Mouse (Mus musculus): ENCODE results near the gene Zcrb1. TPM values are rescaled to one million over a fixed set of nuclear protein-coding genes. Genes with fewer than 3 reads are reported as not detected.
"Not testable (repeated sequence)": the region's sequence is repeated elsewhere in the genome, so short reads cannot be mapped to it uniquely, and the experiment has no call there.

The Zcrb1 gene
- polyA plus RNA-seq, 1 experiment = 14.2 TPM

- H3K36me3 ChIP-seq (ENCODE audit: control insufficient read depth, insufficient read depth, low read length) = no peaks in the 10 kb centered on the region; the same call in 1 of the 2 replicates
- H3K4me1 ChIP-seq (ENCODE audit: control insufficient read depth, insufficient read depth, insufficient read length, low read length) = peaks cover 4% of the 10 kb centered on the region; the same call in 1 of the 2 replicates
- TF ChIP-seq POLR2A (IDR thresholded peaks at IDR 0.05; ENCODE audit: low read depth, low read length) (no peak), CTCF (IDR thresholded peaks at IDR 0.05; ENCODE audit: extremely low read depth, insufficient read length, insufficient replicate concordance, low read depth, low read length) (no peak)
- WGBS = 91% methylated on average over 2 of the region's 2 CpGs
- H3K4me3 ChIP-seq (ENCODE audit: low read depth, low read length) = no peak overlapping the region
- no peaks in the 10 kb centered on the region for H3K27me3 ChIP-seq (ENCODE audit: control insufficient read depth, insufficient read depth, low read length)
- no peak overlapping the region for H3K27ac ChIP-seq (ENCODE audit: insufficient read depth, low read depth, low read length)
Measured at GRCm38 (mm10) chr15:93402730-93403129, 4.6 kb upstream of the Zcrb1 start.

GRCm38 (mm10) chr15:93401446-93401845 is 3.3 kb upstream of the Zcrb1 start:
- Histone ChIP-seq H3K27ac (ENCODE audit: insufficient read depth, low read depth, low read length) (no peak overlapping the region), H3K27me3 (ENCODE audit: control insufficient read depth, insufficient read depth, low read length) (no peaks in the 10 kb centered on the region), H3K4me3 (ENCODE audit: low read depth, low read length) (no peak overlapping the region), H3K4me1 (ENCODE audit: control insufficient read depth, insufficient read depth, insufficient read length, low read length) (peaks cover 7% of the 10 kb centered on the region; the same call in 1 of the 2 replicates), H3K36me3 (ENCODE audit: control insufficient read depth, insufficient read depth, low read length) (no peaks in the 10 kb centered on the region; the same call in 1 of the 2 replicates)
- TF ChIP-seq POLR2A (IDR thresholded peaks at IDR 0.05; ENCODE audit: low read depth, low read length) (no peak), CTCF (IDR thresholded peaks at IDR 0.05; ENCODE audit: extremely low read depth, insufficient read length, insufficient replicate concordance, low read depth, low read length) (no peak)
- 76% methylated on average over 4 of the region's 4 CpGs for WGBS

- 9% methylated on average over 36 of the region's 36 CpGs for WGBS
- H3K27ac ChIP-seq (ENCODE audit: insufficient read depth, low read depth, low read length) = peak overlapping the region; percentile 46; the same call in 1 of the 2 replicates
- H3K27me3 ChIP-seq (ENCODE audit: control insufficient read depth, insufficient read depth, low read length) = no peaks in the 10 kb centered on the region
- peak overlapping the region; percentile 93 for H3K4me3 ChIP-seq (ENCODE audit: low read depth, low read length)
- H3K4me1 ChIP-seq (ENCODE audit: control insufficient read depth, insufficient read depth, insufficient read length, low read length) = peaks cover 7% of the 10 kb centered on the region; the same call in 1 of the 2 replicates
- peaks cover 6% of the 10 kb centered on the region for H3K36me3 ChIP-seq (ENCODE audit: control insufficient read depth, insufficient read depth, low read length)
- no peak for TF ChIP-seq CTCF (IDR thresholded peaks at IDR 0.05; ENCODE audit: extremely low read depth, insufficient read length, insufficient replicate concordance, low read depth, low read length)
- TF ChIP-seq POLR2A (IDR thresholded peaks at IDR 0.05; ENCODE audit: low read depth, low read length) = no peak
Measured at GRCm38 (mm10) chr15:93398699-93399540, 786 bp upstream of the Zcrb1 start.

- H3K36me3 ChIP-seq (ENCODE audit: control insufficient read depth, insufficient read depth, low read length) = peaks cover 13% of the 10 kb centered on the region
- H3K4me3 ChIP-seq (ENCODE audit: low read depth, low read length) = peak overlapping the region; percentile 34
Measured at GRCm38 (mm10) chr15:93397269-93397668, 865 bp downstream of the Zcrb1 start.

GRCm38 (mm10) chr15:93381337-93381736 is 16.8 kb downstream of the Zcrb1 start:
- no peak overlapping the region for H3K4me3 ChIP-seq (ENCODE audit: low read depth, low read length)
- TF ChIP-seq CTCF (IDR thresholded peaks at IDR 0.05; ENCODE audit: extremely low read depth, insufficient read length, insufficient replicate concordance, low read depth, low read length) (no peak), POLR2A (IDR thresholded peaks at IDR 0.05; ENCODE audit: low read depth, low read length) (no peak)
- H3K4me1 ChIP-seq (ENCODE audit: control insufficient read depth, insufficient read depth, insufficient read length, low read length) = no peaks in the 10 kb centered on the region
- H3K27me3 ChIP-seq (ENCODE audit: control insufficient read depth, insufficient read depth, low read length) = no peaks in the 10 kb centered on the region
- 44% methylated on average over 5 of the region's 5 CpGs for WGBS
- H3K36me3 ChIP-seq (ENCODE audit: control insufficient read depth, insufficient read depth, low read length) = peaks cover 9% of the 10 kb centered on the region
- no peak overlapping the region for H3K27ac ChIP-seq (ENCODE audit: insufficient read depth, low read depth, low read length)

More at GRCm38 (mm10) chr15:93397269-93397668, 865 bp downstream of the Zcrb1 start:
- H3K27ac ChIP-seq (ENCODE audit: insufficient read depth, low read depth, low read length) = no peak overlapping the region
- H3K27me3 ChIP-seq (ENCODE audit: control insufficient read depth, insufficient read depth, low read length) = no peaks in the 10 kb centered on the region
- peaks cover 7% of the 10 kb centered on the region; the same call in 1 of the 2 replicates for H3K4me1 ChIP-seq (ENCODE audit: control insufficient read depth, insufficient read depth, insufficient read length, low read length)
- WGBS = 3% methylated on average over 11 of the region's 11 CpGs
- TF ChIP-seq CTCF (IDR thresholded peaks at IDR 0.05; ENCODE audit: extremely low read depth, insufficient read length, insufficient replicate concordance, low read depth, low read length) = no peak
- TF ChIP-seq POLR2A (IDR thresholded peaks at IDR 0.05; ENCODE audit: low read depth, low read length) = no peak

GRCm38 (mm10) chr15:93379177-93379576 is 19.0 kb downstream of the Zcrb1 start:
- Histone ChIP-seq H3K4me1 (ENCODE audit: control insufficient read depth, insufficient read depth, insufficient read length, low read length) (no peaks in the 10 kb centered on the region), H3K27me3 (ENCODE audit: control insufficient read depth, insufficient read depth, low read length) (no peaks in the 10 kb centered on the region), H3K27ac (ENCODE audit: insufficient read depth, low read depth, low read length) (no peak overlapping the region), H3K36me3 (ENCODE audit: control insufficient read depth, insufficient read depth, low read length) (no peaks in the 10 kb centered on the region), H3K4me3 (ENCODE audit: low read depth, low read length) (no peak overlapping the region)
- 69% methylated on average over 3 of the region's 3 CpGs for WGBS
- peak; percentile 19; the same call in 1 of the 2 replicates for TF ChIP-seq CTCF (IDR thresholded peaks at IDR 0.05; ENCODE audit: extremely low read depth, insufficient read length, insufficient replicate concordance, low read depth, low read length)
- TF ChIP-seq POLR2A (IDR thresholded peaks at IDR 0.05; ENCODE audit: low read depth, low read length) = no peak

GRCm38 (mm10) chr15:93375696-93376095 is 22.4 kb downstream of the Zcrb1 start:
- Histone ChIP-seq H3K4me3 (ENCODE audit: low read depth, low read length) (no peak overlapping the region), H3K36me3 (ENCODE audit: control insufficient read depth, insufficient read depth, low read length) (no peaks in the 10 kb centered on the region), H3K4me1 (ENCODE audit: control insufficient read depth, insufficient read depth, insufficient read length, low read length) (no peaks in the 10 kb centered on the region), H3K27ac (ENCODE audit: insufficient read depth, low read depth, low read length) (no peak overlapping the region), H3K27me3 (ENCODE audit: control insufficient read depth, insufficient read depth, low read length) (no peaks in the 10 kb centered on the region; the same call in 1 of the 2 replicates)
- 84% methylated on average over 5 of the region's 5 CpGs for WGBS
- TF ChIP-seq CTCF (IDR thresholded peaks at IDR 0.05; ENCODE audit: extremely low read depth, insufficient read length, insufficient replicate concordance, low read depth, low read length) (no peak), POLR2A (IDR thresholded peaks at IDR 0.05; ENCODE audit: low read depth, low read length) (no peak)

GRCm38 (mm10) chr15:93372525-93373119 is 25.5 kb downstream of the Zcrb1 start:
- H3K36me3 ChIP-seq (ENCODE audit: control insufficient read depth, insufficient read depth, low read length) = not testable (repeated sequence)

More at GRCm38 (mm10) chr15:93372525-93373119, 25.5 kb downstream of the Zcrb1 start:
- H3K4me3 ChIP-seq (ENCODE audit: low read depth, low read length); H3K27me3 ChIP-seq (ENCODE audit: control insufficient read depth, insufficient read depth, low read length); H3K4me1 ChIP-seq (ENCODE audit: control insufficient read depth, insufficient read depth, insufficient read length, low read length); H3K27ac ChIP-seq (ENCODE audit: insufficient read depth, low read depth, low read length): not testable (repeated sequence)

Measured in small intestine, adult 2 months (tissue).